18 mouse cellular contexts compared by ENCODE assay signal in the genomic region with DNA sequence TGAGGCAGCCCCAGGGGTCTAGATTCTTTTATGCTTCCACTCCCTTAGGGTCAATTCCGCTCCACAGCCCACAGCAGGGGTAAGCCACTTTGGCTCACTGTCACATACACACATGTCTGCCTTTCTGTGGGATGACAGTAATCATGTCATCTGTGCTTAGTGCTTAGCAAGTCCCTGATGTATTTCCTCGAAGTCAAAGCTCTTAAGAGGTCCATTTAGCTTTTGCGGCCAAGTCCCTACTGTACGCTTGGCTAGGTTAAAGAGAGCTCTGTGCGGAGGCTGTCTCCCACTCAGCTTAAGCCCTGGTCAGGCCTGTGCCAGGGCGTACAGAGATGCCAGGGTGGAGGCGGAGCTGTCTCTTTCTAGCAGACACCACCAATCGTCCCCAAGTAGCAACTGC. TPM values are rescaled to one million over a fixed set of nuclear protein-coding genes. Genes with fewer than 3 reads are reported as not detected.
DNase-seq lines count a peak whose midpoint lies in the region; ATAC-seq and TF ChIP-seq lines count a peak whose summit lies in the region.
"Had no signal": no experiment of that assay in that cellular context is flagged by ENCODE, and none has a peak within 500 bp of the region (broad histone marks: within the 10 kb centered on the region; RNA-seq: fewer than 3 reads in every experiment).

No protein-coding gene starts in this region.

- peak; percentile 78 for DNase-seq in left cerebral cortex, postnatal 4 days
- DNase-seq in left cerebral cortex, postnatal 14 days (ENCODE audit: low spot score in 2 of 2) = no peak
- DNase-seq in cerebellum, adult 2 months = peak; percentile 35 to 47
- DNase-seq in layer of hippocampus, postnatal 14 days (ENCODE audit: low spot score in 2 of 2) = no peak
- no peak for DNase-seq in frontal cortex, postnatal 25 days (ENCODE audit: low spot score in 2 of 2)
- no peak for DNase-seq in adrenal gland, postnatal 36 days
- DNase-seq: embryo, embryonic 11 days; heart, adult 18-20 months; heart, postnatal 14 days; kidney, adult 11 months; lung, postnatal 36 days; spleen, adult 18-20 months had no signal

- no peak overlapping the region for H3K9ac ChIP-seq in hindbrain, embryonic 12.5 days
- no peak overlapping the region for H3K9ac ChIP-seq in neural tube, embryonic 15.5 days (replicated peaks)
- H3K9ac ChIP-seq: liver, embryonic 15.5 days had no signal

- no peaks in the 10 kb centered on the region for H3K9me3 ChIP-seq in hindbrain, embryonic 12.5 days (replicated peaks)
- no peaks in the 10 kb centered on the region for H3K9me3 ChIP-seq in neural tube, embryonic 15.5 days (replicated peaks)
- H3K9me3 ChIP-seq: limb, embryonic 10.5 days; liver, embryonic 15.5 days had no signal

- TF ChIP-seq CTCF in cerebellum, adult 2 months (IDR thresholded peaks at IDR 0.05; ENCODE audit: borderline replicate concordance, insufficient read depth, low read depth, low read length) = no peak

- intact Hi-C loops in left cerebral cortex, postnatal 4 days (cut with DNase I) = no loop called here
- intact Hi-C loops in left cerebral cortex, postnatal 14 days (cut with DNase I) = no loop called here

- no peak overlapping the region for H3K4me2 ChIP-seq in hindbrain, embryonic 12.5 days (replicated peaks)
- H3K4me2 ChIP-seq in neural tube, embryonic 15.5 days = no peak overlapping the region
- H3K4me2 ChIP-seq: liver, embryonic 15.5 days had no signal

- no peak overlapping the region for H3K27ac ChIP-seq in cerebellum, adult 2 months (ENCODE audit: insufficient read depth, low read length)
- H3K27ac ChIP-seq in hindbrain, embryonic 12.5 days = no peak overlapping the region
- no peak overlapping the region for H3K27ac ChIP-seq in neural tube, embryonic 15.5 days (replicated peaks)
- H3K27ac ChIP-seq: limb, embryonic 10.5 days; liver, embryonic 15.5 days; stomach, postnatal 0 days had no signal

- no peaks in the 10 kb centered on the region for H3K27me3 ChIP-seq in cerebellum, adult 2 months (ENCODE audit: control insufficient read depth, insufficient read depth, low read length)
- no peaks in the 10 kb centered on the region for H3K27me3 ChIP-seq in hindbrain, embryonic 12.5 days
- no peaks in the 10 kb centered on the region for H3K27me3 ChIP-seq in neural tube, embryonic 15.5 days (replicated peaks)
- H3K27me3 ChIP-seq: liver, embryonic 15.5 days had no signal

- WGBS in cerebellum, adult 2 months = 9% methylated on average over 8 of the region's 8 CpGs
- WGBS in hindbrain, embryonic 12.5 days = 79% methylated on average over 8 of the region's 8 CpGs
- 52% methylated on average over 8 of the region's 8 CpGs for WGBS in neural tube, embryonic 15.5 days

- ATAC-seq in hindbrain, embryonic 12.5 days (ENCODE audit: low FRiP score) = peak; percentile 26; the same call in 1 of the 2 replicates
- ATAC-seq in neural tube, embryonic 15.5 days (ENCODE audit: low FRiP score) = peak; percentile 62; the same call in 1 of the 2 replicates

- H3K4me1 ChIP-seq in cerebellum, adult 2 months (ENCODE audit: control insufficient read depth, insufficient read depth, low read length) = peaks cover 14% of the 10 kb centered on the region
- H3K4me1 ChIP-seq in hindbrain, embryonic 12.5 days = no peaks in the 10 kb centered on the region
- peaks cover 10% of the 10 kb centered on the region for H3K4me1 ChIP-seq in neural tube, embryonic 15.5 days

- no peaks in the 10 kb centered on the region for H3K36me3 ChIP-seq in hindbrain, embryonic 12.5 days
- H3K36me3 ChIP-seq in neural tube, embryonic 15.5 days = no peaks in the 10 kb centered on the region
- H3K36me3 ChIP-seq: limb, embryonic 10.5 days; liver, embryonic 15.5 days had no signal

- TF ChIP-seq POLR2A in cerebellum, adult 2 months (IDR thresholded peaks at IDR 0.05; ENCODE audit: borderline replicate concordance, insufficient read depth, low read length) = no peak

- H3K4me3 ChIP-seq in cerebellum, adult 2 months (replicated peaks; ENCODE audit: insufficient read depth, low read depth, low read length) = no peak overlapping the region
- no peak overlapping the region for H3K4me3 ChIP-seq in hindbrain, embryonic 12.5 days
- no peak overlapping the region for H3K4me3 ChIP-seq in neural tube, embryonic 15.5 days (replicated peaks)
- H3K4me3 ChIP-seq: limb, embryonic 10.5 days; liver, embryonic 15.5 days had no signal

RNA-seq across cellular contexts. Expression of a gene that starts 45.2 kb away (rescaled TPM):
- total RNA-seq in left cerebral cortex, postnatal 4 days (2021) = 1 to 10 TPM; 1.4 to 2.4 TPM
- 1 to 10 TPM; 1.2 to 2.0 TPM for total RNA-seq in left cerebral cortex, postnatal 14 days (2021)
- 0.25 and 0.28 TPM in 2 replicates for polyA plus RNA-seq in cerebellum, adult 2 months (2012; rRNA removed)
- 0.25 TPM in 2 replicates for polyA plus RNA-seq in hindbrain, embryonic 12.5 days (2016; fragmentation: Nextera tagmentation; extraction: Ambion mirVana)
- 0.42 and 0.58 TPM in 2 replicates for polyA plus RNA-seq in neural tube, embryonic 15.5 days (2015; fragmentation: Nextera tagmentation; extraction: Ambion mirVana)
- 1 to 10 TPM; 3.6 to 5.2 TPM for total RNA-seq in layer of hippocampus, postnatal 14 days (2021)
- total RNA-seq in adrenal gland, postnatal 36 days (2021) = under 1 TPM; 0.26 to 0.33 TPM
- total RNA-seq: heart, postnatal 14 days had no signal
- polyA plus RNA-seq: large intestine, adult 2 months; limb, embryonic 10.5 days; liver, embryonic 15.5 days had no signal

Comparison
In these comparisons a context has a peak if more than half of its experiments do, and no peak if none do; other contexts are left out.
1. DNase-seq: peak in left cerebral cortex, postnatal 4 days (single experiment) and cerebellum, adult 2 months (2 of 2); none in left cerebral cortex, postnatal 14 days (0 of 2), layer of hippocampus, postnatal 14 days (0 of 2), frontal cortex, postnatal 25 days (0 of 2) and adrenal gland, postnatal 36 days (0 of 2).